Mouse (Mus musculus) embryonic facial prominence, embryonic 15.5 days (tissue): Measurements from ENCODE around the gene Tnfrsf1a. TPM values are rescaled to one million over a fixed set of nuclear protein-coding genes. Genes with fewer than 3 reads are reported as not detected.

ENCODE experiments used
- ATAC-seq: fragments of 200-750 bp; cut with Nextera tagmentation; 2 replicates; pipeline ENCODE4 v1.8.0; 2017; ENCODE audit warnings: low read depth, moderate TSS enrichment; ENCODE audit not compliant: insufficient number of reproducible peaks, low FRiP score, low TSS enrichment
- H3K27ac ChIP-seq: fragments of 300-500 bp; sonication (generic); replicated peaks from 2 replicates; pipeline ENCODE4 v1.5.1; 2015; ENCODE audit warnings: mild to moderate bottlenecking, inconsistent platforms
- H3K27me3 ChIP-seq: fragments of 300-500 bp; sonication (generic); 2 replicates; pipeline ENCODE4 v1.6.1; 2015; ENCODE audit warnings: inconsistent platforms
- H3K36me3 ChIP-seq: fragments of 300-500 bp; sonication (generic); 2 replicates; pipeline ENCODE4 v1.6.1; 2015; ENCODE audit warnings: mild to moderate bottlenecking, inconsistent platforms
- H3K4me1 ChIP-seq: fragments of 300-500 bp; sonication (generic); 2 replicates; pipeline ENCODE4 v1.6.1; 2015; ENCODE audit warnings: inconsistent platforms
- H3K4me2 ChIP-seq: fragments of 300-500 bp; sonication (generic); replicated peaks from 2 replicates; pipeline ENCODE4 v1.6.1; 2015; ENCODE audit warnings: mild to moderate bottlenecking, inconsistent platforms
- H3K4me3 ChIP-seq: fragments of 300-500 bp; sonication (generic); replicated peaks from 2 replicates; pipeline ENCODE4 v1.5.1; 2015; ENCODE audit warnings: mild to moderate bottlenecking, inconsistent platforms
- H3K9ac ChIP-seq: fragments of 300-500 bp; sonication (generic); 2 replicates; pipeline ENCODE4 v1.6.1; 2015; ENCODE audit warnings: inconsistent platforms
- H3K9me3 ChIP-seq: fragments of 300-500 bp; sonication (generic); replicated peaks from 2 replicates; pipeline ENCODE4 v1.6.1; 2016; ENCODE audit warnings: inconsistent platforms
- WGBS: fragments of 180-500 bp; shearing (Covaris S2); methylation state at CpG from one replicate; pipeline ENCODE4 v1.1.7; 2015; 5-methylcytosine and 5-hydroxymethylcytosine counted together
- polyA plus RNA-seq: library from polyadenylated mRNA; unstranded; fragments of >200 nt; fragmentation: Nextera tagmentation; extraction: Ambion mirVana; gene quantifications from 2 replicates; pipeline ENCODE4 v1.2.1, GENCODE M21; 2015

Tnfrsf1a gene
- polyA plus RNA-seq, 1 experiment from 2014 or later, result 88.7 TPM

DNA sequence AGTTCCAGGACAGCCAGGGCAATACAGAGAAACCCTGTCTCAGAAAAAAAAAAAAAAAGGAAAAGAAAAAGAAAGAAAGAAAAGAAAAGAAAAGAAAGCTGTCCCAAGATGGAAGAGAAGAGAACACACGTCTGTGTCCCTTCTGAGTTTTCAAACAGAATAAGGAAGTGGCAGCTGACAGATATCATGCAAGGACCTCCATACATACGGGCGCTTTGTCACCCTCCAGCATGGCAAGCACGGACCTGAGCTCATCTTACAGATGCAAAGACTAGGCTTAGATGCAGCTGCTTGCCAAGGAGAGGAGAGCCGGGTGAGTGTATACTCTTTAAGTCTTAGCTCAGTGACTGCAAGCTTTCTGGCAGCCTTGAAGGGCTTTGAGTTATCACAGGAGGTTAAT lies 16.4 kb downstream of the Tnfrsf1a start:
- H3K36me3 ChIP-seq, result peaks cover 23% of the 10 kb centered on the region
- no peak overlapping the region for H3K27ac ChIP-seq
- peaks cover 40% of the 10 kb centered on the region for H3K4me1 ChIP-seq
- H3K9ac ChIP-seq, result no peak overlapping the region
- ATAC-seq, result no peak
- H3K4me3 ChIP-seq, result no peak overlapping the region
- 73% methylated on average over 5 of the region's 5 CpGs for WGBS
- no peak overlapping the region for H3K4me2 ChIP-seq
- H3K9me3 ChIP-seq, result no peaks in the 10 kb centered on the region
- no peaks in the 10 kb centered on the region for H3K27me3 ChIP-seq

DNA sequence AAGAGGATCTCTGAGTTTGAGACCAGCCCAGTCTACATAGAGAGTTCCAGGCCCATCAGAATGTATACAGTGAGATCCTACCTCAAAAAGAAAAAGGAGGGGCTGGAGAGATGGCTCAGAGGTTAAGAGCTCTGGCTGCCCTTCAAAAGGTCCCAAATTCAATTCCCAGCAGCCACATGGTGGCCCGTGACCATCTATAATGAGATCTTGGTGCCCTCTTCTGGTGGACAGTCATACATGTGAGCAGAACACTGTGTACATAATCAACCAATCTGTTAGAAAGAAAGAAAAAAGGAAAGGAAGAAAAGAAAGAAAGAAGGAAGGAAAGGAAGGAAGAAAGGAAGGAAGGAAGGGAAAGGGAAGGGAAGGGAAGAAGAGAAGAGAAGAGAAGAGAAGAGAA lies 17.0 kb downstream of the Tnfrsf1a start:
- no peak overlapping the region for H3K9ac ChIP-seq
- no peak overlapping the region for H3K4me2 ChIP-seq
- no peak overlapping the region for H3K27ac ChIP-seq
- no peaks in the 10 kb centered on the region for H3K9me3 ChIP-seq
- 77% methylated on average over 1 of the region's 1 CpGs for WGBS
- H3K36me3 ChIP-seq, result peaks cover 17% of the 10 kb centered on the region
- no peak overlapping the region for H3K4me3 ChIP-seq
- no peaks in the 10 kb centered on the region for H3K27me3 ChIP-seq
- no peak for ATAC-seq
- peaks cover 40% of the 10 kb centered on the region for H3K4me1 ChIP-seq

DNA sequence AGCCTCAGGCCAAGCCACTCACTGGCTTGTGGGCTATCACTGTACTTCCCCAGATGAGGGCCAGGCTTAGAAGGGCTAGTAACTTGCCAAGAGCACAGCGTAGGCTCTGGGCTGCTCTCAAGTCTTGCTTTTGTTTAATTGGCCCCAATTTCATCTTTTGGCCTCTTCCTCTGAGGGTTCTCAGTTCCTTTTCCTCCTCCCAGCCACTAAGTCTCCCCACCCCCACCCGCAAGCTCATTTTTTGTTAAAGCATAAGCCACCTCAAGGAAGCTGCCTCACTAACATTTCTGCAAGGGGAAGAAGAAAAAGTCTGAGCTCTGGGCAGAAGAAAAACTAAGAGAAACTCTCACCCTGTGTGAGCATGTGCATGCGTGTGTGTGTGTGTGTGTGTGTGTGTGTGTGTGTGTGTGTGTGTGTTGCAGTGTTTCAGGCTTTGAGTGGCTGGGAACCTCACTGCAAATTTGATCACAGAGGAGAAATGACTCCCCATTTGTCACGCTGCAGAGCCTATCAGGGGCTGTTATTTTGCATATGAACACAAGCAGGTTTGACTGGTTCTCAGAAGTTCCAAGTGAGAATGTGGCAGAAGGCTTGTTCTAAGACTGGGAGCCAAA lies 18.7 kb downstream of the Tnfrsf1a start:
- 0 out of 2 replicates have a peak, but pooled peaks cover 1% of the 10 kb centered on the region for H3K36me3 ChIP-seq
- no peak overlapping the region for H3K4me2 ChIP-seq
- H3K4me3 ChIP-seq, result no peak overlapping the region
- 38% methylated on average over 4 of the region's 4 CpGs for WGBS
- H3K9me3 ChIP-seq, result no peaks in the 10 kb centered on the region
- H3K9ac ChIP-seq, result no peak overlapping the region
- H3K27me3 ChIP-seq, result no peaks in the 10 kb centered on the region
- ATAC-seq, result no peak
- peak overlapping the region; percentile 78 for H3K27ac ChIP-seq
- peaks cover 32% of the 10 kb centered on the region for H3K4me1 ChIP-seq

DNA sequence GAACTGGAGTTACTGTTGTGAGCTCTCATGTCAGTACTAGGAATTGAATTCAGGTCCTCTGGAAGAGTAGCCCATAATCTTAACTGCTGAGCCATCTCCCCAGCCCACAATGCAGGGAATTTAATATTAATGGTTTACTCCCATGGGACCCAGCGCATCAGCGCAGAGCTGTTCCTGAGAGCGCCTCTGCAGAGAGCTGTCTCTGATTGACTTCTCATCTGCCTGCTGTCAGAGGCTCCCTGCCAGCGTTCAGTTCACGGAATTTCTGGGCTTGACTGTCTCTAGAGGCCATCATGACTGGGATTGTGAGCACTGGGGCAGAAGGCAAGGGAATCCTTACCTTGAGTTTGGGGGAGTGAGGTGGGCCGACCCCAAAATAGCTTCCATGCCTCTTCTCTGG lies 27.9 kb downstream of the Tnfrsf1a start:
- no peaks in the 10 kb centered on the region for H3K36me3 ChIP-seq
- ATAC-seq, result no peak
- H3K4me3 ChIP-seq, result no peak overlapping the region
- 42% methylated on average over 6 of the region's 6 CpGs for WGBS
- no peak overlapping the region for H3K9ac ChIP-seq
- peaks cover 27% of the 10 kb centered on the region for H3K27me3 ChIP-seq
- H3K27ac ChIP-seq, result peak overlapping the region; percentile 86
- peaks cover 42% of the 10 kb centered on the region for H3K4me1 ChIP-seq
- no peaks in the 10 kb centered on the region for H3K9me3 ChIP-seq
- 0 out of 2 replicates have a peak overlapping the region, but pooled peaks have one; percentile 30 for H3K4me2 ChIP-seq

DNA sequence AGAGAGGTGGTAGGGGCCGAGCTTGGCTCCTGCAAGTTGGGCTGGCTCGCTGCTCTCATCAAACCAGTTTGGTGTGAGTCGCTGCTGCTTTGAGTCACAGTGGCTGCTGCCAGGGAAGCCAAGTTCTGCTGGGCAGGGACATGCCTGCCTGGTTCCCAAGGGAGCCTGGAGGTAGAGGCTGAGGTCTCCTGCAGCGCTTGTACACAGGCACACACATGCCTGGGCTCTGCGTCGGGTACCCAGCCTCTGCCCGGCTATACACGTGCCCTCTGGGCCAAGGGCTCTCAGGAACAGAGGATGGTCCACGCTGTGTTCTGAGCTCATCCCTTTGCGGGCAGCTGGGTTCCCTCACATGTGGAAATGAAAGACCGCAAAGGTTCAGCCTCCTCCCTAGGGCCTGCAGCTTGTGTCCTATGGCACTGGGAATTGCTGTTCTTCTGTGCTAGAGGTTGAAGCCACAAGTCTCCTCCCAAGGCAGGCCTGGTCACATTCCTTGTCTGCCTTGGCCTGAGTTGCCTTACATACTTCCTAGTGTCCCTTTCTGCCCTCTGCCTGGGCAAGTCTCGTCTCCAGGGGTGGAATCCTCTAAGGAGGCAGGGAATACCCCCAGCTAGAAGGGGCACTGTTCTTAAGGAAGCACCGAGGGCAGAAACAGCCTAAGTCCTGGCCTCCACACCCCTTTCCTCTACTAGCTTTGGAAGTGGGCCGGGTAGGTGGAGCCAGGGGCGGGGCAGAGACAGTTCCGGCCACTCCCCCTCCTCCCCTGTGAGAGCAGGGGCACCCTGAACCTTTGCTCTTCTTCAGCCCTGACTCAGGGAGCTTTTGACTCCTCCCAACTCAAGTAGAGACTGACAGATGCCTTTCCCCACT lies 28.7 kb downstream of the Tnfrsf1a start:
- H3K4me2 ChIP-seq, result peak overlapping the region; percentile 30
- H3K27me3 ChIP-seq, result peaks cover 27% of the 10 kb centered on the region
- WGBS, result 27% methylated on average over 16 of the region's 16 CpGs
- no peaks in the 10 kb centered on the region for H3K36me3 ChIP-seq
- H3K4me3 ChIP-seq, result 0 out of 2 replicates have a peak overlapping the region, but pooled peaks have one; percentile 4
- peaks cover 42% of the 10 kb centered on the region for H3K4me1 ChIP-seq
- ATAC-seq, result peak; percentile 70
- no peak overlapping the region for H3K9ac ChIP-seq
- peak overlapping the region; percentile 86 for H3K27ac ChIP-seq
- no peaks in the 10 kb centered on the region for H3K9me3 ChIP-seq

DNA sequence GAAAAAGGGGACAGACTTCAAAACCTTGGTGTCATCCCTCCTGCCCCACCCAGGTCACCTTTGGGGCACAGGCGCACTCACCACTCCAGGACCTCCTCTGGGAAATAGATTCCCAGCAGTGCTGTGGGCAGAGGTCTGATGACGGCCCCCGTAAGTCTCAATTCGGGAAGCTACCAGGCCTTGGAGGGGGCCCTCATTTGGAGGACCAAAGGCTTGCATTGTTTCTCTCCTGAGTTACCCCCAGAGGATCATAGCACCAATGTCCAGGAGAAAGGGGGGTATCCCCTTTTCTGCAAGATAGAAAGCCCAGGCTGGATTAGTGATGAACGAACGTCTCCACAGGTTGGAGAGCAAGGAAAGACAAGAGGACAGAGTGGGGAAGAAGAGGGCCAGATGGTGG lies 29.5 kb downstream of the Tnfrsf1a start:
- Histone ChIP-seq H3K27ac (peak overlapping the region; percentile 86), H3K27me3 (peaks cover 27% of the 10 kb centered on the region), H3K4me2 (peak overlapping the region; percentile 30), H3K9me3 (no peaks in the 10 kb centered on the region), H3K36me3 (no peaks in the 10 kb centered on the region), H3K4me3 (no peak overlapping the region), H3K4me1 (peaks cover 42% of the 10 kb centered on the region), H3K9ac (no peak overlapping the region)
- ATAC-seq, result no peak
- WGBS, result 19% methylated on average over 6 of the region's 6 CpGs

DNA sequence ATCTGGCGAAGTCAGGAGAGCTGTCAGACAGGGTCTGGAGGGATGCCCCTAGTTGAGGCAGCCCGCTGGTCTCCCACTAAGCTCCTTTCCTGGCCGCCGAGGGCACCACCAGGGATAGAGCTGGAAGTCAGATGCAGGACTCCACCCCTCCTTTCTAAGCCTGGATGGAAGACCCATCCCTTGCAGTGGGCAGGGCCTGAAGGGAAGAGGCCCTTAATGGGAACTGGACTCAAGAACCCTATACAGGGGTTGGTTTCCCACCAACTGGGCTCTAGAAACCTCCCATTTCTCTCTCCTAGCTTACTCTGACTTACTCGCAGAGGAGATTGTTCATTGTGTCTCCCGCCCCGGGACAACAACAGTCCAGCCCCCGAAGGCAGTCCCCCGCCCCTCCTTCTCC lies 30.6 kb downstream of the Tnfrsf1a start:
- Histone ChIP-seq H3K4me3 (peak overlapping the region; percentile 43), H3K27ac (no peak overlapping the region), H3K4me1 (peaks cover 42% of the 10 kb centered on the region), H3K9me3 (no peaks in the 10 kb centered on the region), H3K4me2 (peak overlapping the region; percentile 62), H3K36me3 (no peaks in the 10 kb centered on the region), H3K27me3 (peaks cover 27% of the 10 kb centered on the region), H3K9ac (no peak overlapping the region)
- 6% methylated on average over 9 of the region's 9 CpGs for WGBS
- 0 out of 2 replicates have a peak, but pooled peaks have one; percentile 22 for ATAC-seq

DNA sequence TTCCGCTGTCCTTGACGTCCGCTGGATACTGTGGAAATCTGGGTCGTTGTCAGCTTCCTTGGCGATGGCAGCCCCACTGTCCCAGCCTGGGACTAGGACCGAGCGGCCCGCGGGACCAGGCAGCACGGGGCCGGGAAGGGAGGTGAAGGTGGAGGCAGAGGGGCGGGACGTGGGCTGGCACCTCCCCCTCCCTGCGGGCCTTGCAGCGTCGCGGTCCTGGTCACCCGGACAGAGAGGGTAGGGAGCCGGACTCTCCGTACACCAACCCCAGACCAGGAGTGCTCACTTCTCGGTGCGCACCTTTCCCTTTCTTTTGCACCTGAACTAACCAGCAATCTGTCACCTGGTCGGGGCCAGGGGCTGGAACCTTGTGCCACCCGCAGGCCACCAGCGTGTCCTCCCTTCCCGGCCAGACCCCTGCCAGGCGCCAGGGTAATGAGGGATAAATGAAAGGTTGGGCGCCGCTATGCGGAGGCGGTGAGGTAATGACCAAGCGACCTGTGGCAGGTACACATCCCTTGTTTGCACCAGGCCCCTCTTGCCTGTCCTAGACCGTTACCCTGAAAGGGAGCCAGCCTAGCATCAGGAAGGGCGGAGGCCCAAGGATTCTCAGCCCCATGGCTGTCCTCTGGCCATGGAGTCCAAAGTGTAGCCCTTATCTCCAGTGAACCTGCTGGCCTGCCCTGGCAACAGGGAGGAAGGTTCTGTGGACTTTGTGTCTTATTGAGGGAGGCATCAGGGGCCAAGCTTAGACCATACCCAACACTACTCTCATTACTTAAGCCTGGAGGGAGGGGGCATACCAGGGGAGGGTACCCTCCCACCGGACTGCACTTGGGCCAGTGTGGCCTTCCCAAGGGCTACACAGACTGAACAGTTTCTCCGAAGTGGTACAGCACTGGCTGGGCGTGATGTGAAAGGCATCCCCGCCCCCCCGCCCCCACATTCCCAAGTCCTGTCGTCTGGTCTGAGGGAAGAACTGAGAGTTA lies 31.5 kb downstream of the Tnfrsf1a start, which contains the start of gene Plekhg6:
Gene Plekhg6 (minus strand): TSS at position 422 of the 989 bp plus-strand sequence.
- Histone ChIP-seq H3K9me3 (no peaks in the 10 kb centered on the region), H3K27me3 (peaks cover 27% of the 10 kb centered on the region), H3K27ac (no peak within 1 kb of the TSS), H3K4me2 (peak within 1 kb of the TSS; percentile 62), H3K4me3 (peak within 1 kb of the TSS; percentile 43), H3K36me3 (no peaks in the 10 kb centered on the region), H3K4me1 (peaks cover 42% of the 10 kb centered on the region), H3K9ac (0 out of 2 replicates have a peak within 1 kb of the TSS, but pooled peaks have one; percentile 2)
- 10% methylated on average over 40 of the region's 40 CpGs for WGBS
- ATAC-seq, result no peak

DNA sequence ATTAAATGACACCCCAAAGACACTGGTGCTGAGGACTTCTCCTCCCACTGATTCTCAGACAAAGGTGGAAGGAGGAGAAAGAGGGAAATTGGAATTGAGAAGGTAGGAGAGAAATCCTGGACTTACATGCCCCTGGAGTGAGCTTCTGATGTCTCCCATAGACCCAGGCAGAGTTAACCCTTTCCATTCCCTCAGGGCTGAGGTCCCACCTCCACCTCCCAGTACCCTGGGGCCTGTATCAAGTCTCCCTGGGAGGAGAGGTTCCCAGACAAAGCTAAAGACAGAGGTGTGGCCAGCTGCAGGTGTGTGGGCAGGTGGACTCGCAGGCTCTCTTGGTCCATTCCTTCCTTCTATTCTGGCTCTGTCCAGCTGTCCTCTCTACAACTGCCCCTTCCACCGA lies 32.9 kb downstream of the Tnfrsf1a start:
- peaks cover 27% of the 10 kb centered on the region for H3K27me3 ChIP-seq
- no peak overlapping the region for H3K4me2 ChIP-seq
- ATAC-seq, result no peak
- H3K9ac ChIP-seq, result no peak overlapping the region
- H3K36me3 ChIP-seq, result no peaks in the 10 kb centered on the region
- H3K4me1 ChIP-seq, result peaks cover 38% of the 10 kb centered on the region
- WGBS, result 60% methylated on average over 2 of the region's 2 CpGs
- H3K27ac ChIP-seq, result no peak overlapping the region
- no peaks in the 10 kb centered on the region for H3K9me3 ChIP-seq
- H3K4me3 ChIP-seq, result no peak overlapping the region

DNA sequence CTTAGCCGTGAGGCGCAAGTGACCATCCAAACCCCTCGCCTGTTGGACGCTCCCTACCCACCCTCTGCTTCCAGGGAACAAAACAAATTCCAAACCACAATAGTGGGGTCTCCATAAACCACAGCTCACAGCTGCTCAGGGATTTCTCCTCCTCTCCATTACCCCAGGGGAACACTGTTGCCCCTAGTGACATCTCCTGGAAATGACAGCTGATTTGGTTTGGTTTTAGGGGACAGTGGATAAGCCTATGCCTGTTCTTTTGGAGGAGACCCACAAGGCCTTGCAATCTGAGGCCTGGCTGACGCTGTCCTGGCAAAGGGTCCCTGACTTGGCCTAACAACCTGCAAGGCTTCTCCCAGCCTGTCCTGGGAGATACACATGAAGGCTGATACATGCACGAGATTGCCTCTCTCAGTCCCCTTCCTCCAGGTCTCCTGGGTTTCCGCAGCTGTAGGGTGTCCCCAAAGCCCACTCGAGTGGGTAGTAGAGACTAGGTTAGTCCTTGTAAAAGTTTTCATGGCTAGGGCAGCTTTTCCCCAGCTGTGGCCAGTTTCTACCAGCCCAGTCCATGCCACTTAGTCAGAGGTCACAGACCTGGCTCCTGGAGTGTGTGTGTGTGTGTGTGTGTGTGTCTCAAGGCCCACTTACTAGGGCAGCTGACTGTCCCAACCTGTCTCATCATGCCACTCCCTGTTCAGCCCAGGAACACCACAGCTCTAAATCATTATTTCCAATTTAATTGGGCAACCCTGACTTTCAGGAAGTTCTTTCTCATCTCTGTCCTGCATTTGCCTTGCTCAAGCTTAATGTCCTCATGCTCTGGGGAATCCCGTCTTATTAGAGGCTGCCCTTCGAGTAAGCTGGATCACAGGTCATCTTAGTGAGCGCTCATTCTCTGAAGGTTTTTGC lies 36.2 kb downstream of the Tnfrsf1a start:
- H3K4me2 ChIP-seq, result no peak overlapping the region
- 57% methylated on average over 11 of the region's 11 CpGs for WGBS
- no peak for ATAC-seq
- H3K27me3 ChIP-seq, result peaks cover 8% of the 10 kb centered on the region
- H3K9me3 ChIP-seq, result no peaks in the 10 kb centered on the region
- H3K27ac ChIP-seq, result no peak overlapping the region
- H3K4me3 ChIP-seq, result no peak overlapping the region
- H3K36me3 ChIP-seq, result no peaks in the 10 kb centered on the region
- peaks cover 7% of the 10 kb centered on the region for H3K4me1 ChIP-seq
- H3K9ac ChIP-seq, result no peak overlapping the region
